8 mouse cellular contexts compared by ENCODE assay signal in the genomic region with DNA sequence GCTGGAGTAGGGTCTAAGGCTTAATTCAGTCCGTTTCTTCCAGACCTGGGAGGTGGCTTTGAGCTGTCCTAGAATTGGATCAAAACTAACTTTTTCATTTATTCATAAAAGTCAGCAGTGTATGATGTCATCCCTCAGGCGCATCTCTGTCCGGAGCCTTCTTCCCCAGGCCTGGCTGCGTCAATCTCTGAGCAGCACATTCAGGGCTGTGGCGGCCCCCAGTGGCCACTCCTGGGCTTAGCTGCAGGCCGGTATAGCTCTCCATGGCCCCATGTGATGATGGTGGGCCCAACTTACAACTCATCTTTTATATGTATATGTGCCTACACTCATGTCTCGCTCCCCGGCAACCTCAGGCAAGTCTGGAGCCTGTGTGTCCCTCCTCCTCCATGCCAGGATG. TPM values are rescaled to one million over a fixed set of nuclear protein-coding genes. Genes with fewer than 3 reads are reported as not detected.
DNase-seq lines count a peak whose midpoint lies in the region; ATAC-seq and TF ChIP-seq lines count a peak whose summit lies in the region.

No protein-coding gene starts in this region.

- WGBS in embryonic facial prominence, embryonic 12.5 days: 10% methylated on average over 8 of the region's 8 CpGs
- WGBS in kidney, embryonic 14.5 days: 12% methylated on average over 8 of the region's 8 CpGs
- 13% methylated on average over 8 of the region's 8 CpGs for WGBS in liver, adult 2 months
- WGBS in stomach, embryonic 15.5 days: 8% methylated on average over 8 of the region's 8 CpGs

- H3K9ac ChIP-seq in embryonic facial prominence, embryonic 12.5 days: no peak overlapping the region
- no peak overlapping the region for H3K9ac ChIP-seq in kidney, embryonic 14.5 days (ENCODE audit: low read depth, low read length)
- H3K9ac ChIP-seq in liver, adult 2 months (ENCODE audit: low read depth, low read length): no peak overlapping the region
- no peak overlapping the region for H3K9ac ChIP-seq in stomach, embryonic 15.5 days

- DNase-seq in 416B (ENCODE audit: low read depth): peak; percentile 78
- DNase-seq in adrenal gland, postnatal 10 days: peak; percentile 88
- peak; percentile 59 to 62 for DNase-seq in heart, adult 9 months (ENCODE audit: low spot score in 2 of 2)
- no peak for DNase-seq in liver, adult 2 months (ENCODE audit: extremely low read depth, low read depth, low spot score)

- H3K4me2 ChIP-seq in embryonic facial prominence, embryonic 12.5 days (replicated peaks): no peak overlapping the region
- no peak overlapping the region for H3K4me2 ChIP-seq in kidney, embryonic 14.5 days (replicated peaks; ENCODE audit: low read depth, low read length)
- H3K4me2 ChIP-seq in myocyte (ENCODE audit: low read depth): peak overlapping the region; percentile 12
- no peak overlapping the region for H3K4me2 ChIP-seq in stomach, embryonic 15.5 days

- no peak for TF ChIP-seq POLR2A in liver, adult 2 months (IDR thresholded peaks at IDR 0.05; ENCODE audit: extremely low read depth, insufficient read depth, low read length)
- TF ChIP-seq POLR2A in myocyte (IDR thresholded peaks at IDR 0.05; ENCODE audit: insufficient read length, low read depth): no peak

- H3K4me3 ChIP-seq in embryonic facial prominence, embryonic 12.5 days: no peak overlapping the region
- no peak overlapping the region for H3K4me3 ChIP-seq in kidney, embryonic 14.5 days (ENCODE audit: low read length)
- H3K4me3 ChIP-seq in liver, adult 2 months (ENCODE audit: insufficient read depth, low read depth, low read length): no peak overlapping the region
- H3K4me3 ChIP-seq in myocyte: no peak overlapping the region
- H3K4me3 ChIP-seq in stomach, embryonic 15.5 days (replicated peaks): no peak overlapping the region

- peak; percentile 69; the same call in 1 of the 2 replicates for ATAC-seq in embryonic facial prominence, embryonic 12.5 days (ENCODE audit: insufficient number of reproducible peaks, insufficient read depth, low FRiP score, low TSS enrichment)
- ATAC-seq in kidney, embryonic 14.5 days (ENCODE audit: low FRiP score, low TSS enrichment): peak; percentile 67
- peak; percentile 63 for ATAC-seq in stomach, embryonic 15.5 days (ENCODE audit: insufficient read depth, low FRiP score, low read depth)

- H3K9me3 ChIP-seq in embryonic facial prominence, embryonic 12.5 days: no peaks in the 10 kb centered on the region
- no peaks in the 10 kb centered on the region for H3K9me3 ChIP-seq in kidney, embryonic 14.5 days (ENCODE audit: control insufficient read depth, low read length)
- no peaks in the 10 kb centered on the region for H3K9me3 ChIP-seq in stomach, embryonic 15.5 days

- H3K79me2 ChIP-seq in liver, adult 2 months (ENCODE audit: control insufficient read depth, insufficient read depth, low read length): no peaks in the 10 kb centered on the region
- H3K79me2 ChIP-seq in myocyte (ENCODE audit: control insufficient read depth, insufficient read depth): no peaks in the 10 kb centered on the region

- peak; percentile 91 for TF ChIP-seq CTCF in liver, adult 2 months (IDR thresholded peaks at IDR 0.05; ENCODE audit: low read depth, low read length)

- peaks cover 5% of the 10 kb centered on the region for H3K4me1 ChIP-seq in embryonic facial prominence, embryonic 12.5 days
- H3K4me1 ChIP-seq in kidney, embryonic 14.5 days (ENCODE audit: control insufficient read depth, insufficient read depth, low read length): no peaks in the 10 kb centered on the region
- H3K4me1 ChIP-seq in liver, adult 2 months (ENCODE audit: control insufficient read depth, insufficient read depth, low read length): no peaks in the 10 kb centered on the region
- H3K4me1 ChIP-seq in stomach, embryonic 15.5 days: no peaks in the 10 kb centered on the region

- H3K36me3 ChIP-seq in embryonic facial prominence, embryonic 12.5 days: no peaks in the 10 kb centered on the region
- no peaks in the 10 kb centered on the region for H3K36me3 ChIP-seq in kidney, embryonic 14.5 days (ENCODE audit: control insufficient read depth, insufficient read depth, low read length)
- no peaks in the 10 kb centered on the region for H3K36me3 ChIP-seq in liver, adult 2 months (ENCODE audit: control insufficient read depth, insufficient read depth, low read length)
- no peaks in the 10 kb centered on the region for H3K36me3 ChIP-seq in myocyte (ENCODE audit: control insufficient read depth, insufficient read depth)
- H3K36me3 ChIP-seq in stomach, embryonic 15.5 days: no peaks in the 10 kb centered on the region

- H3K27me3 ChIP-seq in embryonic facial prominence, embryonic 12.5 days: no peaks in the 10 kb centered on the region
- H3K27me3 ChIP-seq in kidney, embryonic 14.5 days (ENCODE audit: control insufficient read depth, insufficient read depth, low read length): no peaks in the 10 kb centered on the region
- no peaks in the 10 kb centered on the region for H3K27me3 ChIP-seq in liver, adult 2 months (ENCODE audit: control insufficient read depth, insufficient read depth, low read length)
- H3K27me3 ChIP-seq in myocyte (ENCODE audit: control insufficient read depth, insufficient read depth, insufficient read length): peaks cover 7% of the 10 kb centered on the region
- H3K27me3 ChIP-seq in stomach, embryonic 15.5 days (replicated peaks): no peaks in the 10 kb centered on the region

- no peak overlapping the region for H3ac ChIP-seq in myocyte (ENCODE audit: control insufficient read depth, insufficient read length)

- H3K27ac ChIP-seq in embryonic facial prominence, embryonic 12.5 days: no peak overlapping the region
- no peak overlapping the region for H3K27ac ChIP-seq in kidney, embryonic 14.5 days (ENCODE audit: low read depth, low read length)
- no peak overlapping the region for H3K27ac ChIP-seq in liver, adult 2 months (replicated peaks; ENCODE audit: insufficient read depth, low read depth, low read length)
- no peak overlapping the region for H3K27ac ChIP-seq in stomach, embryonic 15.5 days

TF ChIP-seq in myocyte, 11 proteins besides CTCF, POLR2A, EP300 and RAD21:
- no peak for TF ChIP-seq E2F4 (IDR thresholded peaks at IDR 0.05; ENCODE audit: insufficient read depth)
- TF ChIP-seq TCF12 (IDR thresholded peaks at IDR 0.05; ENCODE audit: insufficient read depth, poor library complexity, severe bottlenecking): no peak
- TF ChIP-seq USF1 (IDR thresholded peaks at IDR 0.05; ENCODE audit: low read depth): no peak
- TF ChIP-seq MAX (IDR thresholded peaks at IDR 0.05; ENCODE audit: low read depth): no peak
- no peak for TF ChIP-seq POLR2AphosphoS2 (IDR thresholded peaks at IDR 0.05; ENCODE audit: insufficient read length, low read depth)

RNA-seq across cellular contexts. Expression of a gene that starts 21.0 kb away (rescaled TPM):
- total RNA-seq in adrenal gland, postnatal 10 days (2021): not detected
- polyA plus RNA-seq in embryonic facial prominence, embryonic 12.5 days (2016; fragmentation: Nextera tagmentation; extraction: Ambion mirVana): not detected in 2 replicates
- polyA plus RNA-seq in kidney, embryonic 14.5 days (2014; fragmentation: Nextera tagmentation; extraction: Ambion mirVana): not detected in 2 replicates
- total RNA-seq in liver, adult 2 months (2014; rRNA removed): 0.34 and 0.37 TPM in 2 replicates
- polyA plus RNA-seq in liver, adult 2 months (2012; rRNA removed): 0.15 and 0.17 TPM in 2 replicates
- 0.02 TPM for polyA plus RNA-seq in myocyte (2012; fragmentation: generic; extraction: Trizol)
- polyA plus RNA-seq in stomach, embryonic 15.5 days (2015; fragmentation: Nextera tagmentation; extraction: Ambion mirVana): 0.13 TPM in 1 of 2 replicates, not detected in the other

RNA-seq across cellular contexts. Expression of a gene that starts 47.3 kb away (rescaled TPM):
- total RNA-seq in adrenal gland, postnatal 10 days (2021): 100 to 1,000 TPM; 106 to 118 TPM
- polyA plus RNA-seq in embryonic facial prominence, embryonic 12.5 days (2016; fragmentation: Nextera tagmentation; extraction: Ambion mirVana): 28.3 and 28.8 TPM in 2 replicates
- polyA plus RNA-seq in kidney, embryonic 14.5 days (2014; fragmentation: Nextera tagmentation; extraction: Ambion mirVana): 28.2 and 29.1 TPM in 2 replicates
- total RNA-seq in liver, adult 2 months (2014; rRNA removed): 58.4 and 58.7 TPM in 2 replicates
- 8.4 and 8.8 TPM in 2 replicates for polyA plus RNA-seq in liver, adult 2 months (2012; rRNA removed)
- 25.8 TPM for polyA plus RNA-seq in myocyte (2012; fragmentation: generic; extraction: Trizol)
- 18.6 and 19.8 TPM in 2 replicates for polyA plus RNA-seq in stomach, embryonic 15.5 days (2015; fragmentation: Nextera tagmentation; extraction: Ambion mirVana)
